Mouse (Mus musculus) kidney, embryonic 15.5 days (tissue): ENCODE results near the gene Stk16. TPM values are rescaled to one million over a fixed set of nuclear protein-coding genes. Genes with fewer than 3 reads are reported as not detected.

Experiments used
- ATAC-seq: fragments of 200-750 bp; cut with Nextera tagmentation; replicated peaks from 2 replicates; pipeline ENCODE4 v1.8.0; 2017; ENCODE audit warnings: moderate TSS enrichment; ENCODE audit not compliant: low FRiP score
- H3K27ac ChIP-seq: fragments of 300-500 bp; sonication (generic); 2 replicates; pipeline ENCODE4 v1.5.1; 2015; ENCODE audit warnings: mild to moderate bottlenecking, inconsistent platforms
- H3K27me3 ChIP-seq: fragments of 300-500 bp; sonication (generic); 2 replicates; pipeline ENCODE4 v1.6.1; 2015; ENCODE audit warnings: inconsistent platforms
- H3K36me3 ChIP-seq: fragments of 300-500 bp; sonication (generic); 2 replicates; pipeline ENCODE4 v1.6.1; 2015; ENCODE audit warnings: inconsistent platforms
- H3K4me1 ChIP-seq: fragments of 300-500 bp; sonication (generic); 2 replicates; pipeline ENCODE4 v1.6.1; 2015; ENCODE audit warnings: inconsistent platforms
- H3K4me2 ChIP-seq: fragments of 300-500 bp; sonication (generic); 2 replicates; pipeline ENCODE4 v1.6.1; 2015; ENCODE audit warnings: moderate library complexity, mild to moderate bottlenecking, inconsistent platforms
- H3K4me3 ChIP-seq: fragments of 300-500 bp; sonication (generic); replicated peaks from 2 replicates; pipeline ENCODE4 v1.5.1; 2015; ENCODE audit warnings: mild to moderate bottlenecking, inconsistent platforms
- H3K9ac ChIP-seq: fragments of 300-500 bp; sonication (generic); 2 replicates; pipeline ENCODE4 v1.6.1; 2015; ENCODE audit warnings: mild to moderate bottlenecking, inconsistent platforms
- H3K9me3 ChIP-seq: fragments of 300-500 bp; sonication (generic); replicated peaks from 2 replicates; pipeline ENCODE4 v1.6.1; 2016; ENCODE audit warnings: inconsistent platforms
- WGBS: fragments of 180-500 bp; shearing (Covaris S2); methylation state at CpG from one replicate; pipeline ENCODE4 v1.1.7; 2015; ENCODE audit warnings: mixed read lengths; 5-methylcytosine and 5-hydroxymethylcytosine counted together
- microRNA-seq: library from miRNA; unstranded; fragments of <30 nt; microRNA quantifications from one replicate; pipeline ENCODE4, GENCODE M21; 2016
- polyA plus RNA-seq: library from polyadenylated mRNA; unstranded; fragments of >200 nt; fragmentation: Nextera tagmentation; extraction: Ambion mirVana; gene quantifications from 2 replicates; pipeline ENCODE4 v1.2.1, GENCODE M21; 2015

The Stk16 gene
- polyA plus RNA-seq, 1 experiment from 2014 or later: 148 TPM

GRCm38 (mm10) chr1:75262969-75263951 lies 52.6 kb downstream of the Stk16 start:
- Histone ChIP-seq H3K9ac (no peak overlapping the region), H3K36me3 (no peaks in the 10 kb centered on the region), H3K4me1 (peaks cover 9% of the 10 kb centered on the region; the same call in 1 of the 2 replicates), H3K27me3 (peaks cover 69% of the 10 kb centered on the region), H3K4me2 (peak overlapping the region; percentile 30), H3K4me3 (0 out of 2 replicates have a peak overlapping the region, but pooled peaks have one; percentile 8), H3K27ac (no peak overlapping the region), H3K9me3 (no peaks in the 10 kb centered on the region)
- ATAC-seq: 0 out of 2 replicates have a peak, but pooled peaks have one; percentile 18
- 1% methylated on average over 40 of the region's 40 CpGs for WGBS

- H3K4me2 ChIP-seq: peak within 1 kb of the TSS; percentile 30
- H3K9ac ChIP-seq: no peak within 1 kb of the TSS
- peaks cover 9% of the 10 kb centered on the region; the same call in 1 of the 2 replicates for H3K4me1 ChIP-seq
- H3K9me3 ChIP-seq: no peaks in the 10 kb centered on the region
- H3K27me3 ChIP-seq: peaks cover 78% of the 10 kb centered on the region
- H3K36me3 ChIP-seq: no peaks in the 10 kb centered on the region
- 12% methylated on average over 32 of the region's 32 CpGs for WGBS
- H3K4me3 ChIP-seq: peak within 1 kb of the TSS; percentile 8; the same call in 1 of the 2 replicates
- no peak for ATAC-seq
- H3K27ac ChIP-seq: no peak within 1 kb of the TSS
Measured at GRCm38 (mm10) chr1:75264091-75264880, 53.6 kb downstream of the Stk16 start, which contains the start of gene Ptprn. TSS of gene Ptprn (minus strand) at chr1:75264502.

Small RNA genes lying within 50 kb of the gene (microRNA-seq; reads per million reads assigned to microRNA genes)
- 0.44 reads per million for gene Gm27943

Other genes with a start within 250 kb of the Stk16 start
- gene Nhej1, start 85.6 kb upstream of the Stk16 start, polyA plus RNA-seq: 10.3 and 10.6 TPM in 2 replicates
- gene Slc23a3, start 76.9 kb upstream of the Stk16 start, polyA plus RNA-seq: 2.5 and 4.3 TPM in 2 replicates
- 41.0 and 50.9 TPM in 2 replicates for gene Cnppd1, start 68.1 kb upstream of the Stk16 start, polyA plus RNA-seq
- gene Retreg2, start 68.1 kb upstream of the Stk16 start, polyA plus RNA-seq: 53.5 and 53.8 TPM in 2 replicates
- 41.3 and 42.4 TPM in 2 replicates for gene Zfand2b, start 42.2 kb upstream of the Stk16 start, polyA plus RNA-seq
- 30.8 and 36.5 TPM in 2 replicates for gene Abcb6, start 30.4 kb upstream of the Stk16 start, polyA plus RNA-seq
- gene Ankzf1, start 18.7 kb upstream of the Stk16 start, polyA plus RNA-seq: 24.9 and 26.8 TPM in 2 replicates
- 29.3 and 33.3 TPM in 2 replicates for gene Atg9a, start 18.6 kb upstream of the Stk16 start, polyA plus RNA-seq
- gene Glb1l, start within 50 bp of the Stk16 start, polyA plus RNA-seq: 44.9 and 45.8 TPM in 2 replicates
- gene Tuba4a, start 9.0 kb downstream of the Stk16 start, polyA plus RNA-seq: 63.8 and 64.3 TPM in 2 replicates
- not detected in 2 replicates for gene A630095N17Rik, start 21.3 kb downstream of the Stk16 start, polyA plus RNA-seq
- 33.8 and 38.6 TPM in 2 replicates for gene Dnajb2, start 25.6 kb downstream of the Stk16 start, polyA plus RNA-seq
- gene Ptprn, start 53.7 kb downstream of the Stk16 start, polyA plus RNA-seq: 0.48 and 2.3 TPM in 2 replicates
- 1.5 and 10.1 TPM in 2 replicates for gene Resp18, start 67.6 kb downstream of the Stk16 start, polyA plus RNA-seq
- gene Dnpep, start 107.2 kb downstream of the Stk16 start, polyA plus RNA-seq: 136 and 153 TPM in 2 replicates
- 53.5 and 53.9 TPM in 2 replicates for gene Des, start 149.5 kb downstream of the Stk16 start, polyA plus RNA-seq
- 45.1 and 53.9 TPM in 2 replicates for gene Speg, start 164.5 kb downstream of the Stk16 start, polyA plus RNA-seq
- 74.7 and 78.7 TPM in 2 replicates for gene Gmppa, start 225.1 kb downstream of the Stk16 start, polyA plus RNA-seq
- 1.5 and 2.1 TPM in 2 replicates for gene Asic4, start 239.6 kb downstream of the Stk16 start, polyA plus RNA-seq